Mouse (Mus musculus): Measurements from ENCODE around the gene Ankmy2.
"Not testable (repeated sequence)": the region's sequence is repeated elsewhere in the genome, so short reads cannot be mapped to it uniquely, and the experiment has no call there.

Ankmy2 gene

GRCm38 (mm10) chr12:36157638-36158308, 859 bp downstream of the Ankmy2 start, which contains the start of gene Bzw2:
TSS of gene Bzw2 (minus strand) at chr12:36158080.
- DNase-seq, result peak; percentile 76

- no peak for DNase-seq
Measured at GRCm38 (mm10) chr12:36164126-36164791, 7.3 kb downstream of the Ankmy2 start.

GRCm38 (mm10) chr12:36165299-36165698, 8.4 kb downstream of the Ankmy2 start:
- DNase-seq, result no peak

GRCm38 (mm10) chr12:36177227-36177626, 20.3 kb downstream of the Ankmy2 start:
- no peak for DNase-seq

GRCm38 (mm10) chr12:36182570-36182969, 25.7 kb downstream of the Ankmy2 start:
- DNase-seq, result no peak

- no peak for DNase-seq
Measured at GRCm38 (mm10) chr12:36187081-36187480, 30.2 kb downstream of the Ankmy2 start.

GRCm38 (mm10) chr12:36189610-36190009, 32.7 kb downstream of the Ankmy2 start:
- DNase-seq, result no peak

- no peak for DNase-seq
Measured at GRCm38 (mm10) chr12:36190343-36190742, 33.4 kb downstream of the Ankmy2 start.

- no peak for DNase-seq
Measured at GRCm38 (mm10) chr12:36194976-36195375, 38.1 kb downstream of the Ankmy2 start.

- not testable (repeated sequence) for DNase-seq
Measured at GRCm38 (mm10) chr12:36205579-36206119, 48.7 kb downstream of the Ankmy2 start.

GRCm38 (mm10) chr12:36207072-36207799, 50.3 kb downstream of the Ankmy2 start:
- DNase-seq, result peak; percentile 32

- no peak for DNase-seq
Measured at GRCm38 (mm10) chr12:36207800-36208148, 50.9 kb downstream of the Ankmy2 start.

GRCm38 (mm10) chr12:36208456-36208855, 51.5 kb downstream of the Ankmy2 start:
- no peak for DNase-seq

- no peak for DNase-seq
Measured at GRCm38 (mm10) chr12:36210096-36210495, 53.2 kb downstream of the Ankmy2 start.

- DNase-seq, result no peak
Measured at GRCm38 (mm10) chr12:36214389-36215148, 57.7 kb downstream of the Ankmy2 start.

GRCm38 (mm10) chr12:36215149-36215480, 58.2 kb downstream of the Ankmy2 start:
- no peak for DNase-seq

- no peak for DNase-seq
Measured at GRCm38 (mm10) chr12:36216230-36216629, 59.3 kb downstream of the Ankmy2 start.

GRCm38 (mm10) chr12:36216905-36217304, 60.0 kb downstream of the Ankmy2 start:
- no peak for DNase-seq

GRCm38 (mm10) chr12:36224392-36224791, 67.5 kb downstream of the Ankmy2 start:
- DNase-seq, result no peak

- DNase-seq, result no peak
Measured at GRCm38 (mm10) chr12:36231386-36231785, 74.5 kb downstream of the Ankmy2 start.

GRCm38 (mm10) chr12:36241171-36241570, 84.3 kb downstream of the Ankmy2 start:
- no peak for DNase-seq
